Mouse (Mus musculus): Measurements from ENCODE around the gene Fscn1.
A peak's percentile ranks its signal among the peaks of the same experiment; 100 is the strongest.

Fscn1 gene

DNA sequence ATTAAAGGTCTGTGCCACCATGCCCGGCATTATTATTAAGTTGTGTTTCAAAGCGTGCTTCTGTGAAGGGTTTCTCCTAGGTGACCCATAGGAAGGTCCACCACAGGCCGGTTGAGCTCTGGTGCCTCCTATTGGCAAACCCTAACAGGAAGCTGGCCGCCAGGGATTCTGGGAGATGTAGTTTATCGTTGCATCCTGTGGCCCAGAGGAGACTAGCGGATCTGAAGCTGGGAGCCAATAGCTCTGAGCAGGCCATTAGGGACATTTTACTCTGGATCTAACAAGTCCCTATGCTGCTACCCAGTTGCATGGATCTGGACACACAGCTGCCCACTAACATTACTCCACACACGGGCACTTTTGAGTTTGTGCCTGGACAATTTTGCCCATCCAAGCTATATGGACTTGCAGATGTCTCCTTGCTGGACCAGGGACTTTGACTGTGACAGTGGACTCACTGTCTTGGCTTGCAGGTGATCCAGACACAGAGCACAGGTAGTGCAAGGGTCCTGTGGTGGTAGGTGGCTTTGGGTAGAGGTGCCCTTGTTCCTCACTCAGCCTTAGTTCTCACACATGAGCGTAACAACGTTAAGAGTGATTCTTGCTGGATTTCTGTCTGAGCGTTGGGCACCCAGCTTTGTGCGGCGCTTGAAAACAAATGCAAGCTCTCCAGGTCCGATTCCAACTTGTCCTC lies 24.4 kb upstream of the Fscn1 start:
- peak; percentile 74 for DNase-seq (ENCODE audit: low spot score)

- DNase-seq (ENCODE audit: low spot score) = peak; percentile 73
Measured at GRCm38 (mm10) chr5:142936336-142936719, 23.8 kb upstream of the Fscn1 start.

DNA sequence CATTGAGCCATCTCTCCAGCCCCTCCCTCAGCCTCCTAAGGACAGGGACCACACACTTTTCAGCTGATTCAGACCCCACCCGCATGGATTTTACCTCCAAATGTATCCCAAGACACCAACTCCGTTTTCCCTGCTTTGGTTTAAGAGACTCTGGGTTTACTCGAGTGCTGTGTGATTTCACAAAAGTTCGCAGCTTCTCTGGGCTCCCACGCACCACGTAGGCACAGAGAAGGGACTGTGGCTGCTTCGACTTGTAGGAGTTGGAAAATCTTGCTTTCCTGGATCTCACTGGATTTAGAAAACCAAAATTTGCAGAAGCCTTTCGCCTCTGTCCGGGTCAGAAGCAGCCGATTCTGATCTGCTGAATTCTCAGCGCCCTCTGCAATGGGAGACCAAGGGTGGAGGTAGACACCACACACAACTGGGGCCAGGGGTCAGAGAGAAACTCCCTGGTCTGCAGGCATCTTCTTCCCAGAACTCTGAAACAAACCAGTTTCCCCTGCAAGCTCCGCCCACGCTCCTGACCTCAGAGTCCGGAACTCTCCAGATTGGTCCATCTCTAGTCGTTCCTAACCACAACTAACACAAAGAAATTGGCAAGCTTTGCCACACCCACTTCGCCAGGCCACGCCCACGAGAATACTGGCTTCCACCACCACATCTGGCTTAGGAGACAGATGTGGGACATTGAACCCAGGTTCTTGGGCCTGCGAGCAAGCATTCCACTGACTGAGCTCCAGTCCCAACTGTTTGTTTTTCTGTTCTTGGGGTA lies 22.0 kb upstream of the Fscn1 start:
- DNase-seq (ENCODE audit: low spot score) = no peak

GRCm38 (mm10) chr5:142940393-142940792 lies 19.8 kb upstream of the Fscn1 start:
- no peak for DNase-seq (ENCODE audit: low spot score)

- no peak for DNase-seq (ENCODE audit: low spot score)
Measured at GRCm38 (mm10) chr5:142944979-142945682, 15.0 kb upstream of the Fscn1 start.

- DNase-seq (ENCODE audit: low spot score) = no peak
Measured at GRCm38 (mm10) chr5:142947460-142947859, 12.7 kb upstream of the Fscn1 start.

GRCm38 (mm10) chr5:142949580-142949979 lies 10.6 kb upstream of the Fscn1 start:
- no peak for DNase-seq (ENCODE audit: low spot score)

DNA sequence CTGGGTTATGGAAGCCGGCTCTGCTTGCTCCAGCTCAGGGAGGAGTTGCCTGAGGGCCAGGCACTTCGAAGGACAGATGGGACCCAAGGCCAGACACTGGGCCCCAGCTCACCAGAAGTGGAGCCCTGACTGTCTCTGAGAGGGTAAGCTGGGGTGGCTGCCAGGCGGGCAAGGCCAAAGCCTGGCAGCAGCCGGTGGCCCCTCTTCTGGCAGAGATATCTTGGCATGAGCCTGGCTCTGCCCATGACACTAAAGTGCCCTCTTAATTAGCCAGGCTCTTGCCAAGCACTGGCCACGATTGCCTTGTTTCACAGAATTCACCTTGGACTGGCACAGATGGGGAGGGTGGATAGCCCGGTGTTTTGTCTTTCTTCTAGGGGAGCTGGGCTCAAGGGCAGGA lies 9.7 kb upstream of the Fscn1 start:
- DNase-seq (ENCODE audit: low spot score) = no peak

DNA sequence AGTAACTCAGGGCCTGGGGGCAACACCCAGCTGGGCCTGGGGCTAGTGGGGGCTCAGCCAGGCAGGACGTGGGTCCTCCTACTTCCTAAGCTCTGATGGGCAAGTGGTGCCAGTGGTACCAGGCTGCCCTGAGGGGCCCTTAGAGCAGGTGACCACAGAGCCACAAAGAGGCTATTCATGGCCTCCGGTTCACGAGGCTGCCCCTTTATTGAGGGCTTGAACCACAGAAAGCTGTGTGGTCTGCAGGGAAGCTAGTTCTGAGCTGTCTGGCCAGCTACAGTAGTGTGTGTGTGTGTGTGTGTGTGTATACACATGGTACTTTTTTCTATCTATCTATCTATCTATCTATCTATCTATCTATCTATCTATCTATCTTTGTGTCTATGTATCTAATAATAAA lies 6.5 kb upstream of the Fscn1 start:
- no peak for DNase-seq (ENCODE audit: low spot score)

- no peak for DNase-seq (ENCODE audit: low spot score)
Measured at GRCm38 (mm10) chr5:142956956-142957703, 3.0 kb upstream of the Fscn1 start.

GRCm38 (mm10) chr5:142958464-142958863 lies 1.7 kb upstream of the Fscn1 start:
- no peak for DNase-seq (ENCODE audit: low spot score)

- no peak for DNase-seq (ENCODE audit: low spot score)
Measured at GRCm38 (mm10) chr5:142959156-142959555, 987 bp upstream of the Fscn1 start.

GRCm38 (mm10) chr5:142960775-142961271 lies 680 bp downstream of the Fscn1 start:
- no peak for DNase-seq (ENCODE audit: low spot score)

DNA sequence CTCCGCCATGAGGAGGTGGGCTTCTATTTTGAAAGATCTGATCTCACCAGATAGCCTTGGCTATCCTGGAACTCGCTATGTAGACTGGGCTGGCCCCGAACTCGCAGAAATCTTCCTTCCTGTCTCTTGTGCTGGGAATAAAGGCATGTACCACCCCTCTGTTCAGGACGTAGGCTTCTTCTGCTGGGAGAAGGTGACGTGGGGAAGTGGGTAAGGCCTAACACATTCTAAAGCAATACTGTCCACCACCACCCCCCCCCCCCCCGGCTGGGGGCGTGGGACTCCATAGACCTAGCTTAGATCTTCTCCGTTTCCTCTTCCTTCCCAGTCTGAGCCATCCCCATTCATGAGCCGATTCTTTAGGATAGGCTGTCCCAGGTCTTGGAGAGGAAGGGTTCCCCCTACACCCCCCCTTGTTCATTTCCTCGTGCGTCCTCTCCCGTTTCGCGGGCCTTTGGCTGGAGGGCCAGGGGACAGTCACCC lies 1.3 kb downstream of the Fscn1 start:
- DNase-seq (ENCODE audit: low spot score) = no peak

- no peak for DNase-seq (ENCODE audit: low spot score)
Measured at GRCm38 (mm10) chr5:142961881-142962443, 1.8 kb downstream of the Fscn1 start.

DNA sequence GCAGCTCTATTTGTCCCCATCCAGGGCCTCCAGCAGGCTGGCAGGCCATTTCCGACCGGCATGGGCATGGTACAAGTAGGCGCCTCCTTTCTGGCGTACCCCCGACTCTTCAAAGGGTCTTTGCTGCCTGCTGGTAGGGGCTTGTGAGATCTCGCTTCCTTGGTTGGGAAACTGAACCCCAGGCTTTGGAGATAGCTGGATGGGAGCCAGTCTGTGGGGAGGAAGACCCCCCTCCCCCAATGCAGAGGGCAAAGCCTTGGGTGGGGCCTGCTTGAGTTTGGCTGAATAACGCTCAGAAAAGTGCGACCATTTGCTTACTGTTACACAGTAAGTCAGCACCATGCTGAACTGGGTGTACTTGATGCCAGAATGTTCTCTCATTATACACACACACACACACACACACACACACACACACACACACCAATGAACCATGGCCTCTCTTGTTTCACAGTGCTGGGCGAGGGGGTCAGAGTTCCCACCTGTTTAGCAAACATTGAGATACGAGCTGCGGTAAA lies 2.4 kb downstream of the Fscn1 start:
- no peak for DNase-seq (ENCODE audit: low spot score)

DNA sequence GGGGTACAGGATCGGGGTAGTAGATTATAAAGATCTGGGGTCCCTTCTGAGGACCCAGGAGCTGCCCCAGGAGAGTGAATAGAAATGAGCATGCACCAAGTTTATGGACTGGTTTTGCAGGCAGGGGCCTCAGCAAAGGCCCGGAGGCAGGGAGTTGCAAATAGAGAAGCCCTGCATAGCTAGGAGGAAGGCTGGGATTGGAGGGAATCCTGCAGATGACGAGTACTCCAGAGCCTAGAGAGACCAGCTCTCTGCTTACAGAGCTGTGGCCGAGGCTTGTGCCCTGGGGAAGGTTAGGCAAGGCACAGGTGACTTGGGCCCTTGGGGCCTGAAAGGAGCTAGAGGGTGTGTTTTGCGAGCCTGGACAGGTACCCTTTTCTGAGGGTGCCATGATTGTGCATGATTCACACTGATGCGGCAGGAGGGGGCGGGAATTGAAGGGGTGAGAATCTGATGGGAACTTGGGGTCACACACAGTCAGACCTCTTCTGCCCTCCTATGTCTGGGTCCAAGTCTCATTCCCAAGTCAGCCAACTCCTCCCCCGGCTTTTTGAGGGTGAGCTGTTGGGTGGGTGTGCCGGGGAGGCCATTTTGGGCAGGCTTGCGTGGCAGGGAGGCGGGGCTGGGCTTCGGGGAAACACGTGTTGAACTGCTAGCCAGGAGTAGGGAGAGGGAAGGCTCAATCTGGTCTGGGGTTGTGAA lies 3.0 kb downstream of the Fscn1 start:
- no peak for DNase-seq (ENCODE audit: low spot score)

GRCm38 (mm10) chr5:142963705-142964494 lies 3.8 kb downstream of the Fscn1 start:
- DNase-seq (ENCODE audit: low spot score) = peak; percentile 73

DNA sequence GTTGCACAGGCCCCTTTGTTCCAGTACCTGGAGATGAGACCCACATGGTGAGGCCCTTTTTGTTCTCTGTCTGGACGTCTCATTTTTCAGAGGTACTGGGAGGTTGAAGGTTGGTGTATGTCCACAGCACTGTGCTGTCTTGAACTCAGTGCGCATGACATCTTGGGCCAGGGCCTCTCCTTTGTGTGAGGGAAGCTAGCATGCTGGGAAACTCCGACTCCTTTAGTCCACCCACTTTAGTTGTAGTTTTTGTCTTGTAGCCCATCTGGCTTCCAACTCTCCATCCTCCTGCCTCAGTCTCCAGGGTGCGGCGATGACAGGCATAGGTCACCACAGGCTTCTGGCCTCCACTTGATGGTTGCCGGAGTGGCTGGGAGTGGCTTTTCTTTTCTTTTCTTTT lies 4.5 kb downstream of the Fscn1 start:
- DNase-seq (ENCODE audit: low spot score) = no peak

DNA sequence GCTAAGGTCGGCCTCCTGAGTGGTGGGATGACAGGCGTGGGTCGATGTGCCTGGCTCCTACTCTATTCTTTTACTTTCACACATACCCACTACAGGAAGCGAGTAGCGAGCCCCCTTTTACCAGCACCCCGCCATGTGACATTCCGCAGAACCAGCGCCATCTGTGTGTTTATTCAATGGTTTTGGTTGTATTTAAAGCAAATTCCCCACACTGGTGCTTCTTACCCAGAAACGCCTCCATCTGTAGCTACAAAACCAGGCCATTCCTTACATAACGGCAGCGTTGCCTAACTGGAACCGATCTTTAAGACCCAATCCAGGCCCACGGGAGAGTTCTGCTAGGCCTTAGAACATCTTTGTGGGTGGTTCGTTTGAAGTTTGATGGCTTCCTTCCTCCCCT lies 8.3 kb downstream of the Fscn1 start:
- peak; percentile 77 for DNase-seq (ENCODE audit: low spot score)

All from left cerebral cortex, adult 11 months (tissue).